Mouse (Mus musculus) gastrocnemius, adult 2 months (tissue): ENCODE measurements around the gene Tcl1b1. TPM values are rescaled to one million over a fixed set of nuclear protein-coding genes. Genes with fewer than 3 reads are reported as not detected.
"Not testable (repeated sequence)": the region's sequence is repeated elsewhere in the genome, so short reads cannot be mapped to it uniquely, and the experiment has no call there.

Experiments used
- DNase-seq: peaks from one replicate; pipeline ENCODE4 v3.0.0; 2022
- H3K27ac ChIP-seq: fragments of 200-600 bp; 2 replicates; pipeline ENCODE4 v1.8.1; 2022; ENCODE audit warnings: mild to moderate bottlenecking
- H3K4me3 ChIP-seq: fragments of 200-600 bp; 2 replicates; pipeline ENCODE4 v1.8.1; 2022; ENCODE audit warnings: mild to moderate bottlenecking, moderate library complexity
- CTCF ChIP-seq: fragments of 200-600 bp; IDR thresholded peaks from 2 replicates; pipeline ENCODE4 v1.8.1; 2022; ENCODE audit warnings: antibody characterized with exemption, mild to moderate bottlenecking, moderate library complexity
- intact Hi-C: fragments of 180-260 bp; cut with DNase I; formaldehyde crosslinking; loops from one replicate; pipeline ENCODE4 v1.15.1; 2025
- total RNA-seq, 2 experiments: library from RNA; stranded (reverse); gene quantifications; 2 replicates each; pipeline ENCODE4 v1.2.3; 2021

Tcl1b1 gene
- total RNA-seq, 2 experiments from 2014 or later, result not detected

GRCm38 (mm10) chr12:105158842-105159241 is 648 bp upstream of the Tcl1b1 start:
- TF ChIP-seq CTCF, result no peak
- DNase-seq, result no peak
- H3K4me3 ChIP-seq, result no peak overlapping the region
- H3K27ac ChIP-seq, result no peak overlapping the region
- intact Hi-C loops, result no loop called here

- intact Hi-C loops, result no loop called here
- no peak for DNase-seq
- Histone ChIP-seq H3K27ac (no peak overlapping the region), H3K4me3 (no peak overlapping the region)
- no peak for TF ChIP-seq CTCF
These were observed 7.2 kb downstream of the Tcl1b1 start for GRCm38 (mm10) chr12:105166734-105167133.

- Histone ChIP-seq H3K27ac (no peak overlapping the region), H3K4me3 (no peak overlapping the region)
- intact Hi-C loops, result loop anchor here (5.0 kb wide), 1 partner anchor 121 kb away; no protein-coding TSS in a partner anchor
- DNase-seq, result no peak
- TF ChIP-seq CTCF, result no peak
These were observed 13.9 kb downstream of the Tcl1b1 start for GRCm38 (mm10) chr12:105173366-105173765.

- not testable (repeated sequence) for H3K27ac ChIP-seq, H3K4me3 ChIP-seq
- DNase-seq, result peak; percentile 59
- peak; percentile 55 for TF ChIP-seq CTCF
- intact Hi-C loops, result loop anchor here (5.0 kb wide), 1 partner anchor 122 kb away; no protein-coding TSS in a partner anchor
These were observed 14.8 kb downstream of the Tcl1b1 start for GRCm38 (mm10) chr12:105174318-105174717.

GRCm38 (mm10) chr12:105176044-105176443 is 16.6 kb downstream of the Tcl1b1 start, which contains the start of gene Tcl1b5:
Tcl1b5 (plus strand) TSS chr12:105176344.
- DNase-seq, H3K4me3 ChIP-seq, intact Hi-C loops, H3K27ac ChIP-seq: not testable (repeated sequence)

GRCm38 (mm10) chr12:105181040-105181644 is 21.7 kb downstream of the Tcl1b1 start:
- intact Hi-C loops, H3K4me3 ChIP-seq, H3K27ac ChIP-seq, DNase-seq: not testable (repeated sequence)

- H3K27ac ChIP-seq, H3K4me3 ChIP-seq, DNase-seq, intact Hi-C loops: not testable (repeated sequence)
- peak; percentile 43 for TF ChIP-seq CTCF
These were observed 29.5 kb downstream of the Tcl1b1 start for GRCm38 (mm10) chr12:105188980-105189379.

- intact Hi-C loops, DNase-seq, H3K4me3 ChIP-seq, H3K27ac ChIP-seq: not testable (repeated sequence)
These were observed 31.3 kb downstream of the Tcl1b1 start, which contains the start of gene Tcl1b3 for GRCm38 (mm10) chr12:105190743-105191142. Tcl1b3 (plus strand) TSS chr12:105191043.

- H3K27ac ChIP-seq, DNase-seq, H3K4me3 ChIP-seq, intact Hi-C loops: not testable (repeated sequence)
These were observed 40.4 kb downstream of the Tcl1b1 start for GRCm38 (mm10) chr12:105199684-105200497.

GRCm38 (mm10) chr12:105201657-105202056 is 42.2 kb downstream of the Tcl1b1 start, which contains the start of gene Tcl1b4:
Tcl1b4 (plus strand) TSS chr12:105201957.
- DNase-seq, H3K27ac ChIP-seq, intact Hi-C loops, H3K4me3 ChIP-seq: not testable (repeated sequence)

- Histone ChIP-seq H3K27ac (no peak overlapping the region), H3K4me3 (no peak overlapping the region)
- intact Hi-C loops, result no loop called here
- no peak for DNase-seq
- TF ChIP-seq CTCF, result no peak
These were observed 47.6 kb downstream of the Tcl1b1 start for GRCm38 (mm10) chr12:105207071-105207470.

- H3K27ac ChIP-seq, result no peak overlapping the region
- intact Hi-C loops, result no loop called here
- DNase-seq, result no peak
- no peak overlapping the region for H3K4me3 ChIP-seq
- no peak for TF ChIP-seq CTCF
These were observed 49.0 kb downstream of the Tcl1b1 start for GRCm38 (mm10) chr12:105208441-105208840.

GRCm38 (mm10) chr12:105209231-105209630 is 49.7 kb downstream of the Tcl1b1 start:
- intact Hi-C loops, result no loop called here
- Histone ChIP-seq H3K4me3 (no peak overlapping the region), H3K27ac (no peak overlapping the region)
- DNase-seq, result no peak
- TF ChIP-seq CTCF, result no peak

Other genes starting within 250 kb of the Tcl1b1 start
- gene Syne3, start 149.9 kb upstream of the Tcl1b1 start, total RNA-seq, result 1 to 10 TPM; 4.1 to 4.7 TPM
- gene Glrx5, start 127.0 kb upstream of the Tcl1b1 start, total RNA-seq, result 10 to 100 TPM; 57.2 to 72.1 TPM
- not detected for gene Tcl1b2, start 13.7 kb upstream of the Tcl1b1 start, total RNA-seq
- gene Tcl1b5, start 16.7 kb downstream of the Tcl1b1 start, total RNA-seq, result not detected
- not detected for gene Tcl1b3, start 31.4 kb downstream of the Tcl1b1 start, total RNA-seq
- not detected for gene Tcl1b4, start 42.3 kb downstream of the Tcl1b1 start, total RNA-seq
- not detected for gene Tcl1, start 63.1 kb downstream of the Tcl1b1 start, total RNA-seq
- not detected for gene Tunar, start 174.2 kb downstream of the Tcl1b1 start, total RNA-seq